Mouse (Mus musculus) CD8-positive naive resting alpha-beta T cell, adult 2 months (primary cell): ENCODE measurements around the gene Dll3.
"Not testable (repeated sequence)": the region's sequence is repeated elsewhere in the genome, so short reads cannot be mapped to it uniquely, and the experiment has no call there.

Source experiments
- DNase-seq, 2 experiments: peaks; one replicate each; pipeline ENCODE4 v3.0.0; 2022; ENCODE audit warnings: low read depth in 2 of 2, low spot score in 2 of 2

Gene Dll3

DNA sequence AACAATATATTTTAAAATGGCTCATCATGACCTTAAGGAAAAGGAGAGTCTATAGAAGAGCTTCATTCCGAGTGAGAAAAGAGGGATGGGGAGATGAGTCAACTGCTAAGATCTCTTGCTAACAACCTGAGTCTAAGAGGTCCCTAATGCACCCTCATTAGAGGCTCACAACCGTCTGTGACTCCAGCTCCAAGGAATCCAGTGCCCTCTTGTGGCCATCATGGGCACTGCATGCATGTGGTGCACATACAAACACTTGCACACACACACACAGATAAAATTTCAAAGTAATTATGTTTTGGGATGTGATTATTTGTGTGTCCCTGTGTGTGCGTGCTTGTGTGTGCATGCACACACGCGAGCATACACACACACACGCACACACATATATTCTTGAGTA, 46.6 kb downstream of the Dll3 start:
- no peak for DNase-seq

DNA sequence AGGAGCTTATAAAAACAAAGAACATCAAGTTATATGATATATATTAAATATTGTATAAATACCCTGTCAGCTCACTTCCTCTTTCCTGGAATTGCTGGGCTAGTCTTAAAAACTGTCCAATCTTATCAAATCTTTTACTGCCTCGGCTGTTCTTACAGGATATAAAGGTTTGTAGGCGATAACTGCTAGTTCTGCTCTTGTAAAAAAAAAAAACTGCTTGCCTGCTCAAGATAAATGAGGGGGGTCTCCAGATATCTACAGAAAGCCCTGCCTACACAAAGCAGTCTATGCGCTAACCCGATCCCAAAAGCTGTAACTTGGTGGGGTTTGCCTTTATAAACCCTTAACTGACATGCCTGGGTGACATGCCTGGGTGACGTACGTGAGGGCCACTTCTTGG, 47.4 kb downstream of the Dll3 start:
- no peak for DNase-seq

DNA sequence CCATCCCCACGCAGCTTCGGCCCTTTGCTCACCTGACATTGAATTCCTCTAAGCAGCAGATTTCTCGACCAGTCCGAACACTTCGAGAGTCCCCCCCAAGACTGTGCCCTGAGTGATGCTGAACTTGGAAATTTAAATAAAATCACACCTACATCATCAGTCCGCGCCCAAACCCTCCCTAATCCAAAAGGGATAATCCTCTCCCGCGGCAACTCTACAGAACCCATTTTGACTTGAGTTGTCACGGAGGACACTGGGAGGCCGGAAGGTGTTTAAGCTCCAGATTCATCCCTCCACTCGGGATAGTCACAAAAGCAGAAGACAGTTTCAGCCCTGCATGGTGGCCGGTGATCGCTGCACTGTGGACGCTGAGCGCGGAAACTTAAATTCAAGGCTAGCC, 50.1 kb downstream of the Dll3 start:
- DNase-seq, result no peak

DNA sequence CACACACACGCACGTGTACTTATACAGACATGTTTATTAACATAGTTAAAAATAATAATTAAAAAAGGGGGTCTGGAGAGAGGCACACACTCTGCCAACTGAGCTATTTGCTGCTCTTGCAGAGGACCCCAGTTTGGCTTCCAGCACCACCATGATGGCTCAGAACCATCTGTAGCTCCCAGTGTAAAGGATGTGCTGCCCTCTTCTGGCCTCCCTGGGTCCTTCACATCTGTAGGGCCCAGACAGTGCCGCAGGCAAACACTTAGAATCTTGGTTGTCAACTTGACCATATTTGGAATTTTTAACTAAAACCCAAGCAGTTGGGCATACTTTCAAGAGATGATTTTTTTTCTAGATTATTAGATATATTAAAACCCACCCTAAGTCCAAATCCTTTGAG, 53.1 kb downstream of the Dll3 start:
- no peak for DNase-seq

DNA sequence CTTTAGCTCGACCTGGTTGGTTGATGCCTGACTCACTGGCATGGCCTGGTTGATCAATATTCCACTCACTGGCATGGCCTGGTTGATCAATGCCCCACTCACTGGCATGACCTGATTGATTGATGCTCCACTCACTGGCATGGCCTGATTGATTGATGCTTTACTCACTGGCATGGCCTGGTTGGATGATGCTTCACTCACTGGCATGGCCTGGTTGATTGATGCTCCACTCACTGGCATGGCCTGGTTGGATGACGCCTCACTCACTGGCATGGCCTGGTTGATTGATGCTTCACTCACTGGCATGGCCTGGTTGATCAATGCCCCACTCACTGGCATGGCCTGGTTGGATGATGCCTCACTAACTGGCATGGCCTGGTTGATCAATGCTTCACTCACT, 58.1 kb downstream of the Dll3 start:
- DNase-seq, result not testable (repeated sequence)
